Mouse (Mus musculus) kidney, adult 11 months (tissue): ENCODE results near the gene Sesn1.
A peak's percentile ranks its signal among the peaks of the same experiment; 100 is the strongest.
"Not testable (repeated sequence)": the region's sequence is repeated elsewhere in the genome, so short reads cannot be mapped to it uniquely, and the experiment has no call there.

Source experiments
- DNase-seq: peaks from one replicate; pipeline ENCODE4 v3.0.0; 2022

Gene Sesn1

GRCm38 (mm10) chr10:41809771-41810563 lies at the start of gene Sesn1, which contains the start of gene Cep57l1:
Gene Sesn1, plus strand, starts transcription at chr10:41809935.
Gene Cep57l1, minus strand, starts transcription at chr10:41809871.
- DNase-seq, result peak; percentile 92

- no peak for DNase-seq
Measured at GRCm38 (mm10) chr10:41760866-41761265, 48.9 kb upstream of the Sesn1 start.

GRCm38 (mm10) chr10:41763741-41764385 lies 45.9 kb upstream of the Sesn1 start:
- DNase-seq, result no peak

GRCm38 (mm10) chr10:41765586-41765985 lies 44.1 kb upstream of the Sesn1 start:
- DNase-seq, result no peak

- no peak for DNase-seq
Measured at GRCm38 (mm10) chr10:41766280-41766679, 43.5 kb upstream of the Sesn1 start.

- DNase-seq, result no peak
Measured at GRCm38 (mm10) chr10:41767254-41767653, 42.5 kb upstream of the Sesn1 start.

GRCm38 (mm10) chr10:41792375-41792774 lies 17.4 kb upstream of the Sesn1 start:
- no peak for DNase-seq

GRCm38 (mm10) chr10:41797253-41797652 lies 12.5 kb upstream of the Sesn1 start:
- no peak for DNase-seq

GRCm38 (mm10) chr10:41803467-41803866 lies 6.3 kb upstream of the Sesn1 start:
- DNase-seq, result no peak

- no peak for DNase-seq
Measured at GRCm38 (mm10) chr10:41804711-41805110, 5.0 kb upstream of the Sesn1 start.

- no peak for DNase-seq
Measured at GRCm38 (mm10) chr10:41805729-41806355, 3.9 kb upstream of the Sesn1 start.

- DNase-seq, result peak; percentile 90
Measured at GRCm38 (mm10) chr10:41809080-41809770, 510 bp upstream of the Sesn1 start.

- no peak for DNase-seq
Measured at GRCm38 (mm10) chr10:41810564-41811455, 1.1 kb downstream of the Sesn1 start.

- no peak for DNase-seq
Measured at GRCm38 (mm10) chr10:41812566-41812965, 2.8 kb downstream of the Sesn1 start.

- no peak for DNase-seq
Measured at GRCm38 (mm10) chr10:41814305-41814853, 4.6 kb downstream of the Sesn1 start.

- DNase-seq, result no peak
Measured at GRCm38 (mm10) chr10:41816516-41816915, 6.8 kb downstream of the Sesn1 start.

- no peak for DNase-seq
Measured at GRCm38 (mm10) chr10:41818036-41818732, 8.4 kb downstream of the Sesn1 start.

- DNase-seq, result not testable (repeated sequence)
Measured at GRCm38 (mm10) chr10:41818733-41819070, 9.0 kb downstream of the Sesn1 start.

GRCm38 (mm10) chr10:41819307-41819706 lies 9.6 kb downstream of the Sesn1 start:
- DNase-seq, result no peak

GRCm38 (mm10) chr10:41820401-41820800 lies 10.7 kb downstream of the Sesn1 start:
- no peak for DNase-seq

- no peak for DNase-seq
Measured at GRCm38 (mm10) chr10:41821171-41821570, 11.4 kb downstream of the Sesn1 start.
